Mouse (Mus musculus): ENCODE measurements around the gene Nrm. TPM values are rescaled to one million over a fixed set of nuclear protein-coding genes. Genes with fewer than 3 reads are reported as not detected.
"Not testable (repeated sequence)": the region's sequence is repeated elsewhere in the genome, so short reads cannot be mapped to it uniquely, and the experiment has no call there.

Nrm gene
- polyA plus RNA-seq, 1 experiment from 2014 or later = 16.9 TPM

DNA sequence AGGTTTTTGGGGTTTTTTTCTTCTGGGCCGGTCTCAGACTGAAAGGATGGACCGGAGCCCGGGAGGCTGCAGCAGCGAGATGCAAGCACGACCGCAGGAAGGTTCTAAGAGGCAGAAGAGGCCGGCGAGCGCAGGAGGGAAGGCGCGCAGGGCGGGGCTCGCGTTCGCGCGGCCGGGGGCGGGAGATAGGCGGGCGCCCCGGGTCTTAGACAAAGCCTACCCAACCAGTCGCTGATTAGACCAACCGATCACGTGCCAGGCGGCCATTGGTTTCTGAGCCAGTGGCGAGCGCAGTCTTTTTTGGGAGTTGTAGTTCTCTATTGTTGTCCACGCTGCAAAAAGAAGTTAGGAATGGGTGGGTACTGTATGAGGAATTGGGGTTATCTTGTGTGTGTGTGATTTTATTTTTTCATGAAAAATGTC is 23.0 kb upstream of the Nrm start, which contains the start of gene Tubb5:
Tubb5 (minus strand) TSS at position 185 of the 423 bp plus-strand sequence.
- no peaks in the 10 kb centered on the region for H3K27me3 ChIP-seq (ENCODE audit: control insufficient read depth, insufficient read depth, low read length)
- H3K36me3 ChIP-seq (ENCODE audit: control insufficient read depth, insufficient read depth, low read length) = peaks cover 34% of the 10 kb centered on the region
- peak within 1 kb of the TSS; percentile 98 for H3K9ac ChIP-seq (replicated peaks; ENCODE audit: low read depth, low read length)
- H3K9me3 ChIP-seq (ENCODE audit: control insufficient read depth, low read length) = no peaks in the 10 kb centered on the region
- peaks cover 37% of the 10 kb centered on the region for H3K4me1 ChIP-seq (ENCODE audit: control insufficient read depth, insufficient read depth, low read length)
- ATAC-seq (ENCODE audit: low read depth) = peak; percentile 75
- H3K4me3 ChIP-seq (ENCODE audit: low read depth, low read length) = peak within 1 kb of the TSS; percentile 93
- peak within 1 kb of the TSS; percentile 69 for H3K4me2 ChIP-seq (ENCODE audit: low read depth, low read length)
- H3K27ac ChIP-seq (ENCODE audit: low read depth, low read length) = peak within 1 kb of the TSS; percentile 97
- WGBS = under 1% methylated on average over 29 of the region's 29 CpGs

GRCm38 (mm10) chr17:35838570-35838969 is 22.5 kb upstream of the Nrm start:
- ATAC-seq (ENCODE audit: low read depth) = no peak
- peaks cover 36% of the 10 kb centered on the region for H3K4me1 ChIP-seq (ENCODE audit: control insufficient read depth, insufficient read depth, low read length)

GRCm38 (mm10) chr17:35839002-35839401 is 22.1 kb upstream of the Nrm start:
- Histone ChIP-seq H3K36me3 (ENCODE audit: control insufficient read depth, insufficient read depth, low read length) (peaks cover 26% of the 10 kb centered on the region), H3K9ac (replicated peaks; ENCODE audit: low read depth, low read length) (peak overlapping the region; percentile 33; the same call in 1 of the 2 replicates), H3K4me2 (ENCODE audit: low read depth, low read length) (peak overlapping the region; percentile 61), H3K27ac (ENCODE audit: low read depth, low read length) (peak overlapping the region; percentile 81), H3K4me1 (ENCODE audit: control insufficient read depth, insufficient read depth, low read length) (peaks cover 31% of the 10 kb centered on the region), H3K4me3 (ENCODE audit: low read depth, low read length) (peak overlapping the region; percentile 93)
- ATAC-seq (ENCODE audit: low read depth); H3K9me3 ChIP-seq (ENCODE audit: control insufficient read depth, low read length); H3K27me3 ChIP-seq (ENCODE audit: control insufficient read depth, insufficient read depth, low read length): not testable (repeated sequence)
- 53% methylated on average over 3 of the region's 3 CpGs for WGBS

More at GRCm38 (mm10) chr17:35838570-35838969, 22.5 kb upstream of the Nrm start:
- H3K4me3 ChIP-seq (ENCODE audit: low read depth, low read length) = peak overlapping the region; percentile 93
- H3K27me3 ChIP-seq (ENCODE audit: control insufficient read depth, insufficient read depth, low read length) = no peaks in the 10 kb centered on the region
- 4% methylated on average over 5 of the region's 5 CpGs for WGBS
- peak overlapping the region; percentile 33 for H3K9ac ChIP-seq (replicated peaks; ENCODE audit: low read depth, low read length)
- no peaks in the 10 kb centered on the region for H3K9me3 ChIP-seq (ENCODE audit: control insufficient read depth, low read length)
- H3K36me3 ChIP-seq (ENCODE audit: control insufficient read depth, insufficient read depth, low read length) = peaks cover 30% of the 10 kb centered on the region
- peak overlapping the region; percentile 81 for H3K27ac ChIP-seq (ENCODE audit: low read depth, low read length)
- peak overlapping the region; percentile 61 for H3K4me2 ChIP-seq (ENCODE audit: low read depth, low read length)

GRCm38 (mm10) chr17:35840561-35840960 is 20.6 kb upstream of the Nrm start:
- Histone ChIP-seq H3K27ac (ENCODE audit: low read depth, low read length) (peak overlapping the region; percentile 30; the same call in 1 of the 2 replicates), H3K4me3 (ENCODE audit: low read depth, low read length) (peak overlapping the region; percentile 28), H3K27me3 (ENCODE audit: control insufficient read depth, insufficient read depth, low read length) (no peaks in the 10 kb centered on the region), H3K9me3 (ENCODE audit: control insufficient read depth, low read length) (no peaks in the 10 kb centered on the region), H3K4me1 (ENCODE audit: control insufficient read depth, insufficient read depth, low read length) (peaks cover 16% of the 10 kb centered on the region), H3K4me2 (ENCODE audit: low read depth, low read length) (peak overlapping the region; percentile 38; the same call in 1 of the 2 replicates), H3K36me3 (ENCODE audit: control insufficient read depth, insufficient read depth, low read length) (peaks cover 10% of the 10 kb centered on the region), H3K9ac (replicated peaks; ENCODE audit: low read depth, low read length) (no peak overlapping the region)
- no peak for ATAC-seq (ENCODE audit: low read depth)
- WGBS = 57% methylated on average over 14 of the region's 14 CpGs

GRCm38 (mm10) chr17:35841076-35841950 is 19.8 kb upstream of the Nrm start, which contains the start of gene Mdc1:
TSS of gene Mdc1 (plus strand) at chr17:35841515.
- peak within 1 kb of the TSS; percentile 61 for H3K4me2 ChIP-seq (ENCODE audit: low read depth, low read length)
- H3K4me1 ChIP-seq (ENCODE audit: control insufficient read depth, insufficient read depth, low read length) = peaks cover 10% of the 10 kb centered on the region; the same call in 1 of the 2 replicates
- WGBS = under 1% methylated on average over 59 of the region's 59 CpGs
- H3K36me3 ChIP-seq (ENCODE audit: control insufficient read depth, insufficient read depth, low read length) = peaks cover 6% of the 10 kb centered on the region; the same call in 1 of the 2 replicates
- peak within 1 kb of the TSS; percentile 64 for H3K27ac ChIP-seq (ENCODE audit: low read depth, low read length)
- peak within 1 kb of the TSS; percentile 57 for H3K4me3 ChIP-seq (ENCODE audit: low read depth, low read length)
- no peaks in the 10 kb centered on the region for H3K27me3 ChIP-seq (ENCODE audit: control insufficient read depth, insufficient read depth, low read length)
- ATAC-seq (ENCODE audit: low read depth) = peak; percentile 91
- peak within 1 kb of the TSS; percentile 58 for H3K9ac ChIP-seq (replicated peaks; ENCODE audit: low read depth, low read length)
- H3K9me3 ChIP-seq (ENCODE audit: control insufficient read depth, low read length) = no peaks in the 10 kb centered on the region

GRCm38 (mm10) chr17:35842006-35842405 is 19.1 kb upstream of the Nrm start:
- Histone ChIP-seq H3K36me3 (ENCODE audit: control insufficient read depth, insufficient read depth, low read length) (peaks cover 3% of the 10 kb centered on the region; the same call in 1 of the 2 replicates), H3K27ac (ENCODE audit: low read depth, low read length) (peak overlapping the region; percentile 64; the same call in 1 of the 2 replicates), H3K4me3 (ENCODE audit: low read depth, low read length) (peak overlapping the region; percentile 57), H3K4me1 (ENCODE audit: control insufficient read depth, insufficient read depth, low read length) (peaks cover 10% of the 10 kb centered on the region; the same call in 1 of the 2 replicates), H3K4me2 (ENCODE audit: low read depth, low read length) (peak overlapping the region; percentile 61), H3K9ac (replicated peaks; ENCODE audit: low read depth, low read length) (peak overlapping the region; percentile 58), H3K9me3 (ENCODE audit: control insufficient read depth, low read length) (no peaks in the 10 kb centered on the region), H3K27me3 (ENCODE audit: control insufficient read depth, insufficient read depth, low read length) (no peaks in the 10 kb centered on the region)
- ATAC-seq (ENCODE audit: low read depth) = no peak
- 17% methylated on average over 11 of the region's 11 CpGs for WGBS

DNA sequence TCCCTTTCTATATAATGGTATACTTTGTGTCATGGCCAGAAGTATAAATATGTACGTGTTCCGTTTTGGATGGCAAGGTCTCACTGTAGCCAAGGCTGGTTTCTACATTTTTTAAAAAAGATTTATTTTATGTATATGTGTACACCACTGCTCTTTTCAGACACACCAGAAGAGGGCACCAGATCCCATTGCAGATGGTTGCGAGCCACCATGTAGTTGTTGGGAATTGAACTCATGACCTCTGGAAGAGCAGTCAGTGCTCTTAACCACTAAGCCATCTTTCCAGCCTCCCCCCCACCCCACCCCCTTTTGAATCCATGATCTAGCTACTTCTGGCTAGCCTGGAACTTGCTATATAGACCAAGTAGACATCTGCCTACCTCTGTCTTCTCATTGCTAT is 17.6 kb upstream of the Nrm start:
- WGBS = 95% methylated on average over 3 of the region's 3 CpGs
- Histone ChIP-seq H3K27ac (ENCODE audit: low read depth, low read length) (no peak overlapping the region), H3K9ac (replicated peaks; ENCODE audit: low read depth, low read length) (no peak overlapping the region), H3K4me1 (ENCODE audit: control insufficient read depth, insufficient read depth, low read length) (peaks cover 10% of the 10 kb centered on the region; the same call in 1 of the 2 replicates), H3K9me3 (ENCODE audit: control insufficient read depth, low read length) (no peaks in the 10 kb centered on the region), H3K27me3 (ENCODE audit: control insufficient read depth, insufficient read depth, low read length) (no peaks in the 10 kb centered on the region), H3K36me3 (ENCODE audit: control insufficient read depth, insufficient read depth, low read length) (peaks cover 12% of the 10 kb centered on the region), H3K4me3 (ENCODE audit: low read depth, low read length) (no peak overlapping the region), H3K4me2 (ENCODE audit: low read depth, low read length) (no peak overlapping the region)
- no peak for ATAC-seq (ENCODE audit: low read depth)

- no peaks in the 10 kb centered on the region for H3K9me3 ChIP-seq (ENCODE audit: control insufficient read depth, low read length)
- peak; percentile 28; the same call in 1 of the 2 replicates for ATAC-seq (ENCODE audit: low read depth)
- WGBS = 37% methylated on average over 1 of the region's 1 CpGs
- H3K27me3 ChIP-seq (ENCODE audit: control insufficient read depth, insufficient read depth, low read length) = no peaks in the 10 kb centered on the region
- no peak overlapping the region for H3K9ac ChIP-seq (replicated peaks; ENCODE audit: low read depth, low read length)
- H3K36me3 ChIP-seq (ENCODE audit: control insufficient read depth, insufficient read depth, low read length) = peaks cover 32% of the 10 kb centered on the region
- no peak overlapping the region for H3K4me2 ChIP-seq (ENCODE audit: low read depth, low read length)
- no peaks in the 10 kb centered on the region for H3K4me1 ChIP-seq (ENCODE audit: control insufficient read depth, insufficient read depth, low read length)
- no peak overlapping the region for H3K27ac ChIP-seq (ENCODE audit: low read depth, low read length)
- no peak overlapping the region for H3K4me3 ChIP-seq (ENCODE audit: low read depth, low read length)
These were observed 13.0 kb upstream of the Nrm start for GRCm38 (mm10) chr17:35848112-35848511.

DNA sequence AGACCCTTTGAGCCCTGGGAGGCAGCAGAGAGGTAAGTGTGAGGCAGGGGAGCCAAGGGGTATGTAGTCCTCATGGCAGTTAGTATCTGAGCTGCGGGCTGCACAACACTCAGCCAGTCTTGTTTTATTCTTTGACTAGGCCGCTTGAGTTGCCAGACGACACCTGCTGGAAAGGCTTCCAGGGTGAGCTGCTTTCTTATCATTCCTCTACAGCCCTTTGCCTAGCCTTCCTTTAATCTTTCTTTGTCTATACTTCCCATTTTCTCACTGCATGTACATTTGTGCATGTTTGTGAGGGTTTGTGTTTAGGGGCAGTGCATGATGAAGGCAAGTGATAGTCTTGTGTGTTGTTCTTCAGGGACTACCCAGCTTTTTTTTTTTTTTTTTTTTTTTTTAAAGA is 10.1 kb upstream of the Nrm start:
- H3K36me3 ChIP-seq (ENCODE audit: control insufficient read depth, insufficient read depth, low read length) = peaks cover 36% of the 10 kb centered on the region
- no peaks in the 10 kb centered on the region for H3K9me3 ChIP-seq (ENCODE audit: control insufficient read depth, low read length)
- no peak overlapping the region for H3K9ac ChIP-seq (replicated peaks; ENCODE audit: low read depth, low read length)
- no peak overlapping the region for H3K4me3 ChIP-seq (ENCODE audit: low read depth, low read length)
- H3K4me1 ChIP-seq (ENCODE audit: control insufficient read depth, insufficient read depth, low read length) = no peaks in the 10 kb centered on the region
- 96% methylated on average over 3 of the region's 3 CpGs for WGBS
- no peaks in the 10 kb centered on the region for H3K27me3 ChIP-seq (ENCODE audit: control insufficient read depth, insufficient read depth, low read length)
- no peak overlapping the region for H3K4me2 ChIP-seq (ENCODE audit: low read depth, low read length)
- H3K27ac ChIP-seq (ENCODE audit: low read depth, low read length) = no peak overlapping the region
- no peak for ATAC-seq (ENCODE audit: low read depth)

Measured in neural tube, embryonic 14.5 days (tissue).